ENCODE assay signal across 21 mouse cellular contexts in genomic region chr14:79990547-79990946, GRCm38 (mm10). TPM values are rescaled to one million over a fixed set of nuclear protein-coding genes. Genes with fewer than 3 reads are reported as not detected.
"Had no signal": no experiment of that assay in that cellular context is flagged by ENCODE, and none has a peak within 500 bp of the region (broad histone marks: within the 10 kb centered on the region; RNA-seq: fewer than 3 reads in every experiment).

No protein-coding gene starts in this region.

- H3K9ac ChIP-seq: liver, embryonic 13.5 days; midbrain, embryonic 12.5 days; midbrain, embryonic 15.5 days; neural tube, embryonic 13.5 days; stomach, embryonic 15.5 days had no signal

- H3K4me3 ChIP-seq: left cerebral cortex, adult 2 months; liver, embryonic 13.5 days; midbrain, embryonic 12.5 days; midbrain, embryonic 15.5 days; myocyte; neural tube, embryonic 13.5 days; stomach, embryonic 15.5 days had no signal

- H3K27ac ChIP-seq: left cerebral cortex, adult 2 months; liver, embryonic 13.5 days; midbrain, embryonic 12.5 days; midbrain, embryonic 15.5 days; neural tube, embryonic 13.5 days; stomach, embryonic 15.5 days had no signal

- H3K4me1 ChIP-seq: liver, embryonic 13.5 days; midbrain, embryonic 12.5 days; midbrain, embryonic 15.5 days; neural tube, embryonic 13.5 days; stomach, embryonic 15.5 days had no signal

- DNase-seq: layer of hippocampus, postnatal 36 days; liver, embryonic 13.5 days; lung, adult 2 months; lung, postnatal 14 days; lung, postnatal 4 days; retina, postnatal 1 day; right cerebral cortex, postnatal 25 days; spleen, adult 18-20 months; thymus, adult 18-20 months; thymus, postnatal 36 days had no signal

- H3K27me3 ChIP-seq: liver, embryonic 13.5 days; midbrain, embryonic 12.5 days; midbrain, embryonic 15.5 days; neural tube, embryonic 13.5 days; stomach, embryonic 15.5 days had no signal

- H3K36me3 ChIP-seq: liver, embryonic 13.5 days; midbrain, embryonic 12.5 days; midbrain, embryonic 15.5 days; neural tube, embryonic 13.5 days; stomach, embryonic 15.5 days had no signal

- H3K4me2 ChIP-seq: liver, embryonic 13.5 days; midbrain, embryonic 12.5 days; midbrain, embryonic 15.5 days; neural tube, embryonic 13.5 days; stomach, embryonic 15.5 days had no signal

- ATAC-seq: intestine, postnatal 0 days; midbrain, embryonic 15.5 days had no signal

- H3K9me3 ChIP-seq: liver, embryonic 13.5 days; midbrain, embryonic 12.5 days; midbrain, embryonic 15.5 days; neural tube, embryonic 13.5 days; stomach, embryonic 15.5 days had no signal

RNA-seq across cellular contexts. Expression of gene Olfm4, which starts 6.7 kb away (rescaled TPM):
- total RNA-seq: monocyte, adult 5-6 weeks had no signal
- polyA plus RNA-seq: liver, adult 2 months; lung, adult 2 months; myocyte; testis, adult 2 months; urinary bladder, adult 2 months had no signal
